Mouse (Mus musculus): Measurements from ENCODE around the gene Rad21l.

DNA sequence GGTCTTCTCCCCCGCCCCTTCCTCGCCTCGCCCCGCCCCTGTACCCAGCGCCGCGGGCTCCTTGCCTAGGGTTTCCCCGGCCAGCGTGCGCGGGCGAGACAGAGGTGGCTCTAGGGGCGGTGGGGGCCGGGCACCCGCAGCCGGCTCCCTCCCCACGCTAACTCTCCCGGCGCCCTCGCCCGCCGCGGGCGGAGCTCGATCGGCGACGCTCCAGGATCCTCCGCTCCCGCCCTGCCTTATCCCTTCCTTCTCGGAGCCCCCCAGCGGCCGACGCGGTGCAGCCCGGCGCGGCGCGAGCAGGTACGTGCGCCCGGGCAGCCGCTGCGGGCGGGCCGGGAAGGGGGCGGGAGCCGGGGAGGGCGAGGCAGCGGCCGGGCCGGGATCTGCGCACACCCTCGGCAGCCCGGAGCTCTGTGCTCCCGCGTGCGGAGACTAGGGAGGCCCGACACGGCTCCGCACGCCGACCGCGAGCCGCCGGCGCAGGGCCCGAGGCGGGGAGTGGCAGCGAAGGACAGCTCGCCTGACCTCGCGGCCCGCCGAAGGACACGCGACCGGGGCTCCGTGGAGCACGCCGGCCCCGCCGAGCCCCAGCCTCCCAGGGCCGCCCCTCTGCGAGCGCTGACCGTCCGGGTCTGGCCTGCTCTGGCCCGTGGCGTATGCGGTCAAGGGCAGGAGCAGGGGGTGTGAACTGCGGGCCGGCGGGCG lies 34.0 kb upstream of the Rad21l start:
- TF ChIP-seq CTCF (IDR thresholded peaks at IDR 0.05; ENCODE audit: insufficient read depth, low read depth, low read length) (no peak), POLR2A (IDR thresholded peaks at IDR 0.05; ENCODE audit: insufficient read depth, low read depth, low read length) (no peak)

All from olfactory bulb, adult 2 months (tissue).